Mouse (Mus musculus): ENCODE data around the gene Hoxb5.

The Hoxb5 gene

GRCm38 (mm10) chr11:96341701-96342575 is 38.8 kb downstream of the Hoxb5 start:
- no peak for DNase-seq (ENCODE audit: low spot score)

- DNase-seq (ENCODE audit: low spot score): no peak
Observed at GRCm38 (mm10) chr11:96342576-96342930, 39.4 kb downstream of the Hoxb5 start.

DNA sequence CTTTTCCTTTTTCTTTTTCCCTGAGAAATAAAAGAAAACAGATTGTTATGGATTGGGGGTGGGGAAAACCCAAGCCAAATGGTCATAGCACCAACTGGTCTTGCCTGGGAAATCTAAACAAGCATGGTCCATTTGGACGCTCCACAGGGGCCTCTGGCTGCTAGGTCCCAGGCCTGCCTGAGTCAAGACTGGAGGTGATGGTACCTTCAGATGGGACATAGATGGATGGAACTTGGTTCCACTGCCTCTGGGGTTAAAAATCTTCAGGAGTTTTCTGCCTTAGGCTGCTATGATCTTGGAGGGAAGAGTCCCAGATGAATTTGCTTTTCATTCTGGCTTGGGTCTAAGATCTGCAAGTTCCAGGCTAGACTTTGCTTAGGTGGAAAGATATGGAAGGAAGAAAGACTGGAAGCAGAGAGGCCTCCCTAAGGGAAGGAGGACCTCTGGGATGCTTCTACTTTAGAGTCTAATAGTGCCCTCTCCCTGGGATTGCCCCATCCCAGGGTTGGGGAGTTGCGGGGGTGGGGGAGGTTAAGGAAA is 40.1 kb downstream of the Hoxb5 start:
- no peak for DNase-seq (ENCODE audit: low spot score)

DNA sequence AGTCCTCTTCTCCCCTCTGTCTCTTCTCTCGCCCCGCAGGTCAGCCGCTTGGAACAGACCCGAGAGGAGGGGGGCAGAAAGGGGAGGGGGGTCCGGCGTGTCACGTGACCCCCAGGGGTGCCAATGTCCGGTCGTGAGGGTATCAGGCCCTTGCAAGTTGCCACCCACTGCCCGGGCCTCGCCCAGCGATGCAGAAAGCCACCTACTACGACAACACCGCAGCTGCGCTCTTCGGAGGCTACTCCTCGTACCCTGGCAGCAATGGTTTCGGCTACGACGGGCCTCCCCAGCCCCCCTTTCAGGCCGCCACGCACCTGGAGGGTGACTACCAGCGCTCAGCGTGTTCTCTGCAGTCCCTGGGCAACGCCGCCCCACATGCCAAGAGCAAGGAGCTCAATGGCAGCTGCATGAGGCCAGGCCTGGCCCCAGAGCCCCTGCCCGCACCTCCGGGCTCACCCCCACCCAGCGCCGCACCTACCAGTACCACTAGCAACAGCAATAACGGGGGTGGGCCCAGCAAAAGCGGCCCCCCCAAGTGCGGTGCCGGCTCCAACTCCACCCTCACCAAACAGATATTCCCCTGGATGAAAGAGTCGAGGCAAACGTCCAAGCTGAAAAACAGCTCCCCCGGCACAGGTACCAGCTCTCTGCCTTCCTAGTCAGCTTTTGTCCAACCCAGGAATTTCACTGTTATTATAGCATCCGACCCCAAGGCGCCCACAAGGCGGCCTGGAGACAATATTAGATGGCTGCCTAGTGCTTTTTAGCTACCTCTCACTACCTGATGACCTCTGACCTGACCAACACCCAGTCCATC is 41.1 kb downstream of the Hoxb5 start:
- no peak for DNase-seq (ENCODE audit: low spot score)

DNA sequence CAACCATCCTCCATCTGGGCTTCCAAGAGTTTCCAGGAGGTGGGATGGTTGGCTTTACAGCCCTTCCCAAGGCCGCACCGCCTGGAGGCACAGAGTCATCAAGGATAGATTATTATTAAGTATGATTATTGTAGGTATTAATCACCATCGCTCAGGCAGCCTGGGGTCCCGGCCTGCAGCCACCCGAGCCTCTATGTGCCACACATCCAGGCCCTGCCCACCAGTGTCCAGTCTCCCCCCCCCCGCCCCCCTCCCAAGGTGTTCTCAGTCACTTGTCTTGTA is 41.7 kb downstream of the Hoxb5 start:
- DNase-seq (ENCODE audit: low spot score): no peak

GRCm38 (mm10) chr11:96345220-96345892 is 42.2 kb downstream of the Hoxb5 start:
- DNase-seq (ENCODE audit: low spot score): no peak

DNA sequence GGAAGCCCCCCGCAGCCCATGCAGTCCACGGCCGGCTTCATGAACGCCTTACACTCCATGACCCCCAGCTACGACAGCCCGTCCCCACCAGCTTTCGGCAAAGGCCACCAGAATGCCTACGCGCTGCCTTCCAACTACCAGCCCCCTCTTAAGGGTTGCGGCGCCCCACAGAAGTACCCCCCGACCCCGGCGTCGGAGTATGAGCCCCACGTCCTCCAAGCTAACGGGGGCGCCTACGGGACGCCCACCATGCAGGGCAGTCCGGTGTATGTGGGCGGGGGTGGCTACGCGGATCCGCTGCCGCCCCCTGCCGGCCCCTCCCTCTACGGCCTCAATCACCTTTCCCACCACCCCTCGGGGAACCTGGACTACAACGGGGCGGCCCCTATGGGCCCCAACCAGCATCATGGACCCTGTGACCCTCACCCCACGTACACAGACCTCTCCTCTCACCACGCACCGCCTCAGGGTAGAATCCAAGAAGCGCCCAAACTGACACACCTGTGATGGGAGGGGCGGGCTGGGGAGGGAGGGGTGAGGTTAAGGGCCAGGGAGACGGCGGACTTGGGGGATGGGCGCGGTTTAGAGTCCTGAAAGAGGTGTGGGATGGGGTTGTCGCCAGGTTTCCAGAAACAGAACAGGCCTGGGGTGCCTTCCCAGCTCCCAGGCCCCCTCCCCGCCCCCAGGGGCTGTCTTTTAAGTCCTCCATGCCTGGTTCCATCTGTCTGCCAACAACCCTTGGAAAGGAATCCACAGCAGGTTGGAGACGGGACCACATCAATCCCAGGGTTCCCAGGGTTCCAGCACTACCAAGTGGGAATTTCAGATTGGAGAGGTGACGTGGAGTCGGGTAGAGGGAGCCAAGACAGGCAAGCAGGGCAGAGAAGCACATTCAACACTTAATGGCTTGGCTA is 43.0 kb downstream of the Hoxb5 start:
- no peak for DNase-seq (ENCODE audit: low spot score)

DNA sequence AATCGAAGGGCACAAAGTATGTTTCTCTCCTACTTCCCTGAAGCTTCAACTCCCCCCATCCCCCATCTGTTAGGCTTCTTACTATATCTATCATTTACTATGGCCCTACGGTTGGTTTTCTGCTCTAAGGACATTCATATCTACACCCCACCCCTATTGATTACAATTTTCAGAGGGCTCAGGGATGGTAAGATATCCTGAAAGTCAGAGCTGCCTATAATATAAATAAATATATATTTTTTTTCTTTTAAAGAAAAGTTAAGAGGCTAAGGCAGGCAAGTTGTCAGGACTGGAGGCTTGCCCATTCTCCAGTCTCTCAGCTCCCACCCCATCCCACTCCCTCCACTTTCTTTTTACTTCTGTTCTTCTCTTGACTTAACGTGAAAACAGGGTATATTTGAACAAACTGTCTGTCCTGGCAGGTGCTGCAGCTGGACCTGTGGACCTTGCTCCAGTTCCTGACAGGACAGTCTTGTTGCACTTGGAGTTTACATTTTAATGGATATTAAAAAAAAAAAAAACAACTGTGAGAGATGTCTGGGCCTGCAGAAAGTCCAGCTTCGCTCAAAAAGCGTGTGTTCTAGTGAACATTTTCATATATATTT is 43.9 kb downstream of the Hoxb5 start:
- no peak for DNase-seq (ENCODE audit: low spot score)

- no peak for DNase-seq (ENCODE audit: low spot score)
Observed at GRCm38 (mm10) chr11:96347717-96348116, 44.6 kb downstream of the Hoxb5 start.

GRCm38 (mm10) chr11:96348141-96348928 is 45.2 kb downstream of the Hoxb5 start:
- DNase-seq (ENCODE audit: low spot score): no peak

DNA sequence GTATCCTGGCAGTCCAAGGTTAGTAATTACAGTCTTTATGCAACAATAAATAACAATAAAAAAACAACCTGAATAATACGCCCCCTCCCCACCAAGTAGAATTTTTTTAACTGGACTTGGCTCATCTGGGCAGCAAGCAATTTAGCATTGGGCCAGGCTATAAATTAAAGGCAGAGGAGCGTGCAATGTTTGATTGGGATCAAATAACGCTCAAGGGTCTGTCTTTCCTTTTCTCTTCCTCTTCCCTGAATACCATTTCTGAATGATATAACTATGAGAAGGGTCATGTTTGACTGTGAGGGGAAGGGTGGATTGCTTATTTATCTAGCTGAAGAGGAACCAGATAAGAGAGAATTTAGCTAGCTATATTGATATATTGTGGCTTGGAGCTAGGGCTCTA is 45.9 kb downstream of the Hoxb5 start:
- no peak for DNase-seq (ENCODE audit: low spot score)

DNA sequence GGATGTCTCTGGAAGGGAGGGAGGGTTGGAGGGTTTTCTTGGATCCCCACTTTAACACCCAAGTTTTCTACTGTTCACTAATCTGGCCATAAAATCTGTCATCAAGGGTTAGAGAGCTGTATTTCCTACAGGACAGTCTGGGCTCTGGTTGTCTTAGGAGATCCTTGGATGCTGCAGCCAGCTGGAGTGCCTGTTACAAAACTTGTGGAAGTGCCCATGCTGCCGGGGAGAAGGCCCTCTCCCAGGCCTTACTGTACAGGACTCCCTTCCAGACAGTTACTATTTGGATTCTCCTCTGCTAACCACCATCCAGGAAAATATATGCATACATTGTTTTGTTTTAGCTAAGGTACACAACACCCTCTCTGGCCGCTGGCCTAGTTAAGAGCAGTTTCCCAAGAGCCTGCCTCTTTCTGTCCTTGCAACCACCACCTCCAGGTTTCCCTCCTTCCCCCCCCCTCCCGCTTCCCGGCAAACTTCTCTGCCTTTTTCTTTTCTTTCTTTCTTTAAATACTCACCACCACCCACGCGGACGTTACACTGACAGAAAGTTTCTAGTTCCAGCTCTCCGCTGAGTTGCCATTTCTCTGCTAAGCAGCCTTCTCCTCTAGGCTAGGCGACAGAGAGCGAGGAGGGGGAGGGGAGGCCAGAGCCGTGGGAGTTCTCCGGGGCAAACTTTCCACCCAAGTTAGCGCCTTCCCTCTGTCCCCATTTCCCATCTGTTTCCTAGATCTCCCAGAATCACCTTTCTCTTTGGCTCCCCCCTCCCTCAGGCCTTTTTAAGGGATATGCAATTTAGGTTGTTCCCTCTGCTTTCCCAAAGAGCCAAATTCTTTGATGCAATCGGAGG is 46.6 kb downstream of the Hoxb5 start:
- no peak for DNase-seq (ENCODE audit: low spot score)

GRCm38 (mm10) chr11:96350341-96350624 is 47.1 kb downstream of the Hoxb5 start, which contains the start of gene Hoxb2:
TSS of gene Hoxb2 (plus strand) at chr11:96350525.
- no peak for DNase-seq (ENCODE audit: low spot score)

- no peak for DNase-seq (ENCODE audit: low spot score)
Observed at GRCm38 (mm10) chr11:96350791-96351190, 47.7 kb downstream of the Hoxb5 start.

DNA sequence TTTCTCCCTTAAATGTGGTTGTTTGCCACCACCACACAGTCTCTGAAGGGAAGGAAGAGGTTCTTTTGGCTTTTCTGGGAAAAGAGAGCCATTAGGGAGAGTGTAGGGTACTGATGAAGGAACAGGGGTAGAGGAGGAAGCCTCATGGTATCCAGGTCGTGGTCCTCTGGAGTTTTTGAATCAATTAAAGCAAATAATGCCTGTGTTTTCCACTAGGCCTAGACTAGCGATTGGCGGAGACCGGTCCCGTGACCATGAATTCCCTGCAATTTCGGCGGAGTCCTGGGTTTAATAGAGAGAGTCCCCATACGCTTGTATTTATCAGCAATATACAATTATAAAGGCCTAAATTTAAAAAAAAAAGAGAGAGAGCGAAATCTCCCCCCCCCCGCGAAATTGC is 48.2 kb downstream of the Hoxb5 start:
- DNase-seq (ENCODE audit: low spot score): no peak

DNA sequence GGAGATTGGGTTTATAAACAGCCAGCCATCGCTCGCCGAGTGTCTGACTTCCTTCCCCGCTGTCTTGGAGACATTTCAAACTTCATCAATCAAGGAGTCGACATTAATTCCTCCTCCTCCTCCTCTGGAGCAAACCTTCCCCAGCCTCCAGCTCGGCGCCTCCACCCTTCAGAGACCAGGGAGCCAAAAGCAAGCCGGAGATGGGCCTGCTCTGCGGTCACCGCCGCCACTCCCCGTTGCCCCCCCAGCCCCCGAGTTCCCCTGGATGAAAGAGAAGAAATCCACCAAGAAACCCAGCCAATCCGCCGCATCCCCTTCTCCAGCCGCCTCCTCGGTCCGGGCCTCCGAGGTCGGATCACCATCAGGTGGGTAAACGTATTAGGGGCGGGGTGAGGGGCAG is 48.7 kb downstream of the Hoxb5 start:
- DNase-seq (ENCODE audit: low spot score): peak; percentile 77

GRCm38 (mm10) chr11:96352691-96353521 is 49.8 kb downstream of the Hoxb5 start:
- DNase-seq (ENCODE audit: low spot score): no peak

DNA sequence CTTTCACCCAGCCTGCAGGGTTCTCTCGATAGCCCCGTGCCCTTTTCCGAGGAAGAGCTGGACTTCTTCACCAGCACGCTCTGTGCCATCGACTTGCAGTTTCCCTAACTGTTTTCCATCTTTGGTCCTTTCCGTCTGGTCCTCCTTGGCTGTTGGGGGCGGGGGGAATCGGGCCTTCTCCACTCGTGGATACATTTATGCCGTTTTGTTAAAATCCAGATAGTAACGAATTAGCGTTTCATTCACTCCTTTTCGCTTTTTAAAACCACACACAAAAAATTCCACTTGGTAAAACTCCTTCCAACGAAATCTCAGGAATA is 50.3 kb downstream of the Hoxb5 start:
- DNase-seq (ENCODE audit: low spot score): no peak

DNA sequence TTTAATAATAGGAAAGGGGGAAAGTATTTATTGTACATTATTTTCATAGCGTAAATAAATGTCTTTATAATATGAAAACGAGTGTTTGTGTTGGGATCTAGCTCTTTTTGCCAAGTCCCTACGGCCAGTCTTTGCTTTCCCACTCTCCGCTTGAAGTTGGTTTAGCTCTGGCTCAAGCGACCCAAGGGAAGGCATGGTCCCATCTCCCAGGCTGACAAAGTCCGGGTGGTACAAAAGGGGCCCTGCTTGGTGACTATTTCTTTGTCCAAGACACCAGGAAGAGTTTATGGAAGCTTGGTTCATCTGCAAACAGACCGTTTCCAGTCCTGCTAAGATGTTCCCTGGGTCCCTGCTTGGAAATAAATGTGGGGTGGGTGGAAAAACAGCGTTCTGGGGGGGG is 50.8 kb downstream of the Hoxb5 start:
- no peak for DNase-seq (ENCODE audit: low spot score)
